Mouse (Mus musculus) CH12.LX (cell line): ENCODE measurements around the gene Nek2. TPM values are rescaled to one million over a fixed set of nuclear protein-coding genes. Genes with fewer than 3 reads are reported as not detected.

Source experiments
- DNase-seq: peaks from one replicate; pipeline ENCODE4 v3.0.0-alpha.2; 2013; ENCODE audit errors: extremely low read depth
- H3K27ac ChIP-seq: 2 replicates; pipeline ENCODE4 v1.5.1; 2012; ENCODE audit warnings: low read depth, mild to moderate bottlenecking, control low read depth, moderate library complexity; ENCODE audit not compliant: insufficient read depth
- H3K27me3 ChIP-seq: replicated peaks from 2 replicates; pipeline ENCODE3; 2012; ENCODE audit warnings: inconsistent platforms
- H3K36me3 ChIP-seq, 2 experiments: replicated peaks in 1 of 2; 2 replicates each; pipeline versions ENCODE3 to v1.6.1; 2012; ENCODE audit warnings: inconsistent platforms in 1 of 2, low read length in 1 of 2, mild to moderate bottlenecking in 1 of 2, mixed read lengths in 1 of 2, moderate library complexity in 1 of 2; ENCODE audit not compliant: control insufficient read depth in 1 of 2, insufficient read depth in 1 of 2
- H3K4me1 ChIP-seq, 2 experiments: 2 replicates each; pipeline ENCODE4 v1.6.1; 2012; ENCODE audit warnings: inconsistent platforms in 1 of 2, moderate library complexity in 1 of 2; ENCODE audit not compliant: insufficient read depth in 2 of 2, control insufficient read depth in 1 of 2
- H3K4me2 ChIP-seq: 2 replicates; pipeline ENCODE4 v1.6.1; 2012; ENCODE audit warnings: low read depth, mild to moderate bottlenecking, control low read depth; ENCODE audit not compliant: poor library complexity, insufficient read depth, severe bottlenecking
- H3K4me3 ChIP-seq, 3 experiments: fragments of 150-350 bp in 1 of 3; sonication (generic) in 1 of 3; replicated peaks in 1 of 3; 2 replicates each; pipeline versions ENCODE3 to v1.5.1; 2011 to 2012; ENCODE audit warnings: low read depth in 2 of 3, low read length in 2 of 3, mild to moderate bottlenecking in 2 of 3, moderate library complexity in 2 of 3, control low read depth in 1 of 3, improper control_type of control experiment in 1 of 3, inconsistent platforms in 1 of 3, mixed read lengths in 1 of 3; ENCODE audit not compliant: poor library complexity in 1 of 3
- H3K79me2 ChIP-seq: replicated peaks from 2 replicates; pipeline ENCODE4 v1.6.1; 2012; ENCODE audit warnings: mild to moderate bottlenecking, moderate library complexity; ENCODE audit not compliant: control insufficient read depth, poor library complexity, insufficient read depth, severe bottlenecking; ENCODE audit errors: extremely low read depth
- H3K9ac ChIP-seq: 2 replicates; pipeline ENCODE4 v1.6.1; 2012; ENCODE audit warnings: low read depth, mild to moderate bottlenecking, control low read depth, moderate library complexity; ENCODE audit not compliant: insufficient read depth
- H3K9me3 ChIP-seq: replicated peaks from 2 replicates; pipeline ENCODE3; 2012; ENCODE audit warnings: low read length, inconsistent platforms, mixed read lengths
- E2F4 ChIP-seq: IDR thresholded peaks from 2 replicates; pipeline ENCODE4 v1.6.1; 2011; ENCODE audit warnings: low read depth, low read length, improper control_type of control experiment; ENCODE audit not compliant: insufficient replicate concordance
- ETS1 ChIP-seq: conservative IDR thresholded peaks from 2 replicates; pipeline ENCODE4 v1.6.1; 2012; ENCODE audit warnings: low read depth, mild to moderate bottlenecking, inconsistent platforms, low read length, improper control_type of control experiment, moderate library complexity
- KAT2A ChIP-seq: IDR thresholded peaks from 2 replicates; pipeline ENCODE4 v1.6.1; 2012; ENCODE audit warnings: low read length, improper control_type of control experiment, inconsistent platforms; ENCODE audit not compliant: insufficient replicate concordance
- MXI1 ChIP-seq: IDR thresholded peaks from 2 replicates; pipeline ENCODE4 v1.6.1; 2011; ENCODE audit warnings: mild to moderate bottlenecking, low read depth, low read length, improper control_type of control experiment
- NELFE ChIP-seq: IDR thresholded peaks from 2 replicates; pipeline ENCODE4 v1.6.1; 2011; ENCODE audit warnings: low read depth, low read length, improper control_type of control experiment
- NRF1 ChIP-seq: IDR thresholded peaks from 2 replicates; pipeline ENCODE4 v1.6.1; 2014; ENCODE audit warnings: low read depth, mild to moderate bottlenecking, inconsistent platforms, low read length, improper control_type of control experiment, moderate library complexity
- POLR2A ChIP-seq: IDR thresholded peaks from 2 replicates; pipeline ENCODE4 v1.6.1; 2011; ENCODE audit warnings: low read depth, mild to moderate bottlenecking, improper control_type of control experiment, low read length
- RAD21 ChIP-seq: IDR thresholded peaks from 2 replicates; pipeline ENCODE4 v1.6.1; 2011; ENCODE audit warnings: low read depth, mild to moderate bottlenecking, low read length, improper control_type of control experiment, moderate library complexity
- USF1 ChIP-seq: IDR thresholded peaks from 2 replicates; pipeline ENCODE4 v1.6.1; 2014; ENCODE audit warnings: low read depth, mild to moderate bottlenecking, inconsistent platforms, low read length, improper control_type of control experiment
- ZNF384 ChIP-seq: IDR thresholded peaks from 2 replicates; pipeline ENCODE4 v1.6.1; 2012; ENCODE audit warnings: low read depth, low read length, improper control_type of control experiment, inconsistent platforms
- dilution Hi-C: fragments of 300-500 bp; cut with MboI; formaldehyde crosslinking; loops from 2 replicates; pipeline ENCODE4 v1.14.3; 2020; ENCODE audit warnings: low sequenced_read_pairs; ENCODE audit not compliant: extremely low pct_unique_long_range_greater_than_20kb, extremely low pct_ligation_motif_present
- in situ Hi-C: fragments of 300-500 bp; cut with MboI; formaldehyde crosslinking; loops from 3 replicates; pipeline ENCODE4 v1.14.3; 2019; ENCODE audit warnings: low sequenced_read_pairs, low pct_ligation_motif_present, low pct_unique_long_range_greater_than_20kb, mixed read lengths
- polyA plus RNA-seq: library from polyadenylated mRNA; unstranded; fragments of >175 nt; gene quantifications from 2 replicates; pipeline ENCODE4 v1.2.1, GENCODE M21; 2012; ENCODE audit warnings: low read depth; ENCODE audit not compliant: insufficient read length
- total RNA-seq, 2 experiments: library from RNA; depleted of rRNA; stranded (reverse); fragments of 300-350 nt in 1 of 2; fragments of >200 nt in 1 of 2; gene quantifications; 2 replicates each; pipeline ENCODE4 v1.2.3; 2012 to 2014

Gene Nek2
- total and polyA plus RNA-seq, 3 experiments: 41.3 to 68.8 (median 51.2) TPM

DNA sequence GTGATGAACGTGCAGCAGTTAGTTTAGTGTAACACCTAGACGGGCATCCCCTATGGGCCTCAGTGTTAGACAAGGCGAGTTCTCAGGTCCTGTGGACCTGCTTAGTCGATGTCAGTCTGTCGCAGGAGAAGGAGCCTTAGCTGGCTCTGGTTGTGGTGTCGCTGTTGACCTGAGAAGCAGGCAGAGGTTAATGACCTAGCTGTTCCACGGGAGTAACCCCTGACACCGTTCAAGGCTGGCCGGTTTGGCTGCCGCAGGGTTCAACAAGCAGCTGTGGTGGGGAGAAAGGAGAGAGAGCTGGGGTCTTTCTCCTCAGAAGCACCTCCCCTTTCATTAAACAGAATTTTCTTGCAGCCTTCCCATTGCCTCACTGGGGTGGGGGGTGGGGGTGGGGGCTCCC is 56.4 kb downstream of the Nek2 start:
- Histone ChIP-seq H3K4me1 (peaks cover 18 to 26% of the 10 kb centered on the region in 2 experiments), H3K36me3 (no peaks in the 10 kb centered on the region), H3K27me3 (no peaks in the 10 kb centered on the region)
- TF ChIP-seq NELFE (no peak), E2F4 (no peak), POLR2A (no peak)
- TF ChIP-seq, all 38 proteins: peak for 0
- Histone ChIP-seq H3K79me2 (no peaks in the 10 kb centered on the region), H3K9ac (no peak overlapping the region), H3K27ac (no peak overlapping the region), H3K4me3 (no peak overlapping the region), H3K4me2 (no peak overlapping the region), H3K9me3 (peaks cover 3% of the 10 kb centered on the region)
- in situ Hi-C loops (no loop called here), dilution Hi-C loops (no loop called here)
- DNase-seq: no peak

DNA sequence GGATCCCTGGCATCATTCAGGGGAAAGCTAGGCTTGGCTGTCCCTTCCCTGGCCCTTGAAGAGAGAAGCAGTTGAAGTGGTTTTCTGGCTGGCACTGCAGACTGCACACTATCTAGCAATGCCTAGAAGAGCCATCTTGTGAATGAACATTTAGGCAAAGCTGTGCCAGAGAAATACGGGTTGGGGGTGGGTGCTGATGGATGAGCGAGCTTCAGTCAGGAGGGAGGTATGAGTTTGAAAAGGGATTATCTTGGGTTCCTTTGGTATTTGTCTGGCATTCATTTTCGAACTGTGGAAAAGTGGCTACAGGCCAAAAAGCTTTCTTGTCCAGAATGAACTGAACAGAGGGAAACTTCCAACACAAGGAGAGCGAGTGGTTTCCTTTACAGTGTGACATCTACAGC is 57.3 kb downstream of the Nek2 start:
- dilution Hi-C loops (no loop called here), in situ Hi-C loops (no loop called here)
- Histone ChIP-seq H3K36me3 (no peaks in the 10 kb centered on the region), H3K27ac (no peak overlapping the region), H3K9me3 (peaks cover 3% of the 10 kb centered on the region), H3K27me3 (no peaks in the 10 kb centered on the region), H3K9ac (no peak overlapping the region), H3K4me3 (no peak overlapping the region), H3K4me2 (no peak overlapping the region), H3K4me1 (peaks cover 18 to 26% of the 10 kb centered on the region in 2 experiments), H3K79me2 (no peaks in the 10 kb centered on the region)
- TF ChIP-seq NRF1 (no peak), MXI1 (no peak), USF1 (no peak), ETS1 (no peak), KAT2A (no peak), RAD21 (no peak)
- no peak for DNase-seq

DNA sequence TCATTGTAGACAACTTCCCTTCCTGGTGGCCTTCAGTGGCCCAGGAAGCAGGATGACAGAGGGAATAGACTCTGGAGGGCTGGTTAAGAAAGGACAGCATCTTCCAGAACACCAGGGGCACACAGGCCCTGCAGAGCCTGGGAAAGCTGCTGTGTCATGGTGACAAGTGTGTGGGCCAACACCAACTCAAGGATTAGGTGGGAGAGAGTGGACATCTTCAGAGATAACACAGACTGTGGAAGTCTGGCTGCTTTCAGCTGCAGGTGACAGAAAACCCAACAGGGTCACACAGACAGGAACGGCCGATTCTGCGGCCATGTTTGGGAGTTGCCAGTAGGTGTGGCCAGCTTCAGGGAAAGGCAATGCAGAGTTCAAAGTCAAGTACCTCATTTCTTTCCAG is 59.0 kb downstream of the Nek2 start:
- Histone ChIP-seq H3K79me2 (no peaks in the 10 kb centered on the region), H3K4me1 (peaks cover 18 to 26% of the 10 kb centered on the region in 2 experiments), H3K4me2 (no peak overlapping the region), H3K9me3 (peaks cover 3% of the 10 kb centered on the region), H3K27me3 (no peaks in the 10 kb centered on the region), H3K9ac (no peak overlapping the region), H3K4me3 (no peak overlapping the region), H3K36me3 (no peaks in the 10 kb centered on the region), H3K27ac (no peak overlapping the region)
- TF ChIP-seq NRF1 (no peak), ZNF384 (no peak), USF1 (no peak)
- dilution Hi-C loops (no loop called here), in situ Hi-C loops (no loop called here)
- no peak for DNase-seq
